Comparison of ENCODE assay signal across 26 mouse cellular contexts in genomic region chr4:83915871-83916270, GRCm38 (mm10).
"Had no signal": no experiment of that assay in that cellular context is flagged by ENCODE, and none has a peak within 500 bp of the region (broad histone marks: within the 10 kb centered on the region; RNA-seq: fewer than 3 reads in every experiment).

No protein-coding gene starts in this region.

- H3K36me3 ChIP-seq: heart, embryonic 10.5 days; heart, embryonic 12.5 days; hindbrain, embryonic 13.5 days; hindbrain, embryonic 15.5 days; limb, embryonic 10.5 days; limb, embryonic 12.5 days; liver, embryonic 13.5 days; liver, embryonic 15.5 days had no signal

- H3K27me3 ChIP-seq: heart, embryonic 12.5 days; hindbrain, embryonic 13.5 days; hindbrain, embryonic 15.5 days; limb, embryonic 12.5 days; liver, embryonic 13.5 days; liver, embryonic 15.5 days had no signal

- DNase-seq: gastrocnemius, adult 2 months; gastrocnemius, postnatal 10 days; gastrocnemius, postnatal 25 days; heart, adult 18-20 months; heart, postnatal 10 days; heart, postnatal 4 days; kidney, adult 18-20 months; kidney, adult 9 months; kidney, postnatal 10 days; kidney, postnatal 25 days; kidney, postnatal 4 days; liver; liver, embryonic 13.5 days; liver, postnatal 0 days had no signal

- H3K9me3 ChIP-seq: heart, embryonic 10.5 days; heart, embryonic 12.5 days; hindbrain, embryonic 13.5 days; hindbrain, embryonic 15.5 days; limb, embryonic 10.5 days; limb, embryonic 12.5 days; liver, embryonic 13.5 days; liver, embryonic 15.5 days had no signal

- H3K9ac ChIP-seq: heart, embryonic 12.5 days; hindbrain, embryonic 13.5 days; hindbrain, embryonic 15.5 days; limb, embryonic 12.5 days; liver, embryonic 13.5 days; liver, embryonic 15.5 days; liver, postnatal 0 days had no signal

- H3K4me2 ChIP-seq: heart, embryonic 12.5 days; hindbrain, embryonic 13.5 days; hindbrain, embryonic 15.5 days; limb, embryonic 12.5 days; liver, embryonic 11.5 days; liver, embryonic 13.5 days; liver, embryonic 15.5 days had no signal

- ATAC-seq: hindbrain, postnatal 0 days; intestine, postnatal 0 days; liver, postnatal 0 days had no signal

- H3K4me3 ChIP-seq: gastrocnemius, adult 2 months; heart, embryonic 10.5 days; heart, embryonic 12.5 days; hindbrain, embryonic 13.5 days; hindbrain, embryonic 15.5 days; layer of hippocampus, adult 2 months; left cerebral cortex, adult 2 months; limb, embryonic 10.5 days; limb, embryonic 12.5 days; liver, embryonic 13.5 days; liver, embryonic 15.5 days had no signal

- H3K27ac ChIP-seq: gastrocnemius, adult 2 months; heart, embryonic 10.5 days; hindbrain, embryonic 13.5 days; hindbrain, embryonic 15.5 days; hindbrain, postnatal 0 days; layer of hippocampus, adult 2 months; left cerebral cortex, adult 2 months; limb, embryonic 10.5 days; limb, embryonic 12.5 days; liver, embryonic 13.5 days; liver, embryonic 15.5 days had no signal

- H3K4me1 ChIP-seq: heart, embryonic 12.5 days; hindbrain, embryonic 13.5 days; hindbrain, embryonic 15.5 days; liver, embryonic 13.5 days; liver, embryonic 15.5 days had no signal
